Mouse (Mus musculus): Measurements from ENCODE around the gene Serpina1d.
"Not testable (repeated sequence)": the region's sequence is repeated elsewhere in the genome, so short reads cannot be mapped to it uniquely, and the experiment has no call there.

Serpina1d gene

GRCm38 (mm10) chr12:103773246-103773851 is at the start of gene Serpina1d:
Gene Serpina1d (minus strand): TSS chr12:103773592.
- not testable (repeated sequence) for DNase-seq (ENCODE audit: extremely low read depth, insufficient read length, low spot score)

- not testable (repeated sequence) for DNase-seq (ENCODE audit: extremely low read depth, insufficient read length, low spot score)
These were observed 2.8 kb downstream of the Serpina1d start for GRCm38 (mm10) chr12:103770597-103770996.

GRCm38 (mm10) chr12:103763083-103763482 is 10.3 kb downstream of the Serpina1d start:
- DNase-seq (ENCODE audit: extremely low read depth, insufficient read length, low spot score): not testable (repeated sequence)

GRCm38 (mm10) chr12:103760316-103760715 is 13.1 kb downstream of the Serpina1d start:
- not testable (repeated sequence) for DNase-seq (ENCODE audit: extremely low read depth, insufficient read length, low spot score)

- DNase-seq (ENCODE audit: extremely low read depth, insufficient read length, low spot score): not testable (repeated sequence)
These were observed 27.4 kb downstream of the Serpina1d start for GRCm38 (mm10) chr12:103745957-103746356.

- not testable (repeated sequence) for DNase-seq (ENCODE audit: extremely low read depth, insufficient read length, low spot score)
These were observed 35.4 kb downstream of the Serpina1d start for GRCm38 (mm10) chr12:103737791-103738580.

GRCm38 (mm10) chr12:103735566-103735965 is 37.8 kb downstream of the Serpina1d start:
- DNase-seq (ENCODE audit: extremely low read depth, insufficient read length, low spot score): not testable (repeated sequence)

GRCm38 (mm10) chr12:103735101-103735500 is 38.3 kb downstream of the Serpina1d start:
- DNase-seq (ENCODE audit: extremely low read depth, insufficient read length, low spot score): not testable (repeated sequence)
